Mouse (Mus musculus) forelimb bud, embryonic 11.5 days (tissue): ENCODE data around the gene Tal1.

Source experiments
- DNase-seq: peaks from one replicate; pipeline ENCODE4 v3.0.0-alpha.2; 2012; ENCODE audit warnings: low read depth, low spot score

Gene Tal1

GRCm38 (mm10) chr4:115113266-115113665 is 57.0 kb downstream of the Tal1 start:
- no peak for DNase-seq

- no peak for DNase-seq
Measured at GRCm38 (mm10) chr4:115119642-115120041, 63.4 kb downstream of the Tal1 start.

GRCm38 (mm10) chr4:115121162-115121561 is 64.9 kb downstream of the Tal1 start:
- DNase-seq = no peak
